Mouse (Mus musculus) midbrain, postnatal 0 days (tissue): ENCODE results near the gene Znrf2. TPM values are rescaled to one million over a fixed set of nuclear protein-coding genes. Genes with fewer than 3 reads are reported as not detected.
A peak's percentile ranks its signal among the peaks of the same experiment; 100 is the strongest.

Source experiments
- ATAC-seq: fragments of 200-750 bp; cut with Nextera tagmentation; 2 replicates; pipeline ENCODE4 v1.8.0; 2017; ENCODE audit warnings: moderate number of reproducible peaks, mild to moderate bottlenecking, moderate TSS enrichment, moderate library complexity; ENCODE audit not compliant: low FRiP score
- DNase-seq: peaks from one replicate; pipeline ENCODE4 v3.0.0-alpha.2; 2015; ENCODE audit warnings: low spot score
- H3K27ac ChIP-seq: fragments of 300-500 bp; sonication (generic); 2 replicates; pipeline ENCODE4 v1.5.1; 2014; ENCODE audit warnings: low read depth, mild to moderate bottlenecking, low read length, mixed read lengths
- H3K27me3 ChIP-seq: fragments of 300-500 bp; sonication (generic); 2 replicates; pipeline ENCODE4 v1.6.1; 2014; ENCODE audit warnings: low read length, control low read depth, mixed read lengths; ENCODE audit not compliant: insufficient read depth
- H3K36me3 ChIP-seq: fragments of 300-500 bp; sonication (generic); 2 replicates; pipeline ENCODE4 v1.6.1; 2014; ENCODE audit warnings: low read length, control low read depth, mixed read lengths; ENCODE audit not compliant: insufficient read depth
- H3K4me1 ChIP-seq: fragments of 300-500 bp; sonication (generic); 2 replicates; pipeline ENCODE4 v1.6.1; 2014; ENCODE audit warnings: mild to moderate bottlenecking, control low read depth, antibody characterized with exemption, low read length, mixed read lengths; ENCODE audit not compliant: insufficient read depth
- H3K4me2 ChIP-seq: fragments of 300-500 bp; sonication (generic); 2 replicates; pipeline ENCODE4 v1.6.1; 2014; ENCODE audit warnings: low read depth, mild to moderate bottlenecking, low read length, mixed read lengths; ENCODE audit not compliant: poor library complexity, severe bottlenecking
- H3K4me3 ChIP-seq: fragments of 300-500 bp; sonication (generic); 2 replicates; pipeline ENCODE4 v1.5.1; 2014; ENCODE audit warnings: low read depth, mild to moderate bottlenecking, low read length, moderate library complexity
- H3K9ac ChIP-seq: fragments of 300-500 bp; sonication (generic); replicated peaks from 2 replicates; pipeline ENCODE4 v1.6.1; 2014; ENCODE audit warnings: mild to moderate bottlenecking, low read length, moderate library complexity, mixed read lengths; ENCODE audit not compliant: poor library complexity, severe bottlenecking
- H3K9me3 ChIP-seq: fragments of 300-500 bp; sonication (generic); 2 replicates; pipeline ENCODE4 v1.6.1; 2016; ENCODE audit warnings: low read length, control low read depth
- CTCF ChIP-seq: IDR thresholded peaks from 2 replicates; pipeline ENCODE4 v1.5.1; 2016; ENCODE audit warnings: antibody characterized with exemption, mild to moderate bottlenecking
- WGBS: fragments of 180-500 bp; shearing (Covaris S2); extraction: QIAGEN DNeasy Blood & Tissue Kit; methylation state at CpG from one replicate; pipeline ENCODE4 v1.1.7; 2014; 5-methylcytosine and 5-hydroxymethylcytosine counted together
- polyA plus RNA-seq: library from polyadenylated mRNA; unstranded; fragments of >200 nt; fragmentation: Nextera tagmentation; extraction: Ambion mirVana; gene quantifications from 2 replicates; pipeline ENCODE4 v1.2.1, GENCODE M21; 2015
- total RNA-seq: library from RNA; depleted of rRNA; stranded (reverse); fragments of >200 nt; gene quantifications from 2 replicates; pipeline ENCODE4 v1.2.3, GENCODE M21; 2014

The Znrf2 gene
- total and polyA plus RNA-seq, 2 experiments from 2014 or later, result 6.5 to 32.8 TPM

DNA sequence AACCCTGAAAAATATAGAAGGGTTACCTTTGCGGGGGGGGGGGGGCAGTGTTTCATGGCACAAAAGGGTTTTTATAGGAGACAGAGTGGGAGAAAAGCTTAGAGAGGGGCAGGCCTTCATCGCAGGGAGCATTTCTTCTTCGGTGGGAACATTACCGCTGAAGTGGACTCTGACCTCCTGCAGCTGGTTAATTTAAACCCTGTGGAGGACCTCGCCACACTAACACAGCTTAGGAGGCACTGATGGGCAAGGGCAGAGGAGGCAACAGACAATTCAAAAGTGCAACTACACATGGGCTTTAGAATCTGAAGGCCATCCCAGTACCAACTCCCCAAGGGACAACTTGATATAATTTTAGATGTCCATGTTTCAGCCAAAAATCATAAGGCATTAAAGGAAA, 20.7 kb upstream of the Znrf2 start:
- WGBS, result 69% methylated on average over 5 of the region's 5 CpGs
- TF ChIP-seq CTCF, result no peak
- Histone ChIP-seq H3K4me3 (no peak overlapping the region), H3K4me1 (no peaks in the 10 kb centered on the region), H3K36me3 (no peaks in the 10 kb centered on the region), H3K27ac (no peak overlapping the region), H3K9ac (no peak overlapping the region), H3K27me3 (no peaks in the 10 kb centered on the region), H3K4me2 (no peak overlapping the region), H3K9me3 (no peaks in the 10 kb centered on the region)
- ATAC-seq, result no peak
- DNase-seq, result no peak

DNA sequence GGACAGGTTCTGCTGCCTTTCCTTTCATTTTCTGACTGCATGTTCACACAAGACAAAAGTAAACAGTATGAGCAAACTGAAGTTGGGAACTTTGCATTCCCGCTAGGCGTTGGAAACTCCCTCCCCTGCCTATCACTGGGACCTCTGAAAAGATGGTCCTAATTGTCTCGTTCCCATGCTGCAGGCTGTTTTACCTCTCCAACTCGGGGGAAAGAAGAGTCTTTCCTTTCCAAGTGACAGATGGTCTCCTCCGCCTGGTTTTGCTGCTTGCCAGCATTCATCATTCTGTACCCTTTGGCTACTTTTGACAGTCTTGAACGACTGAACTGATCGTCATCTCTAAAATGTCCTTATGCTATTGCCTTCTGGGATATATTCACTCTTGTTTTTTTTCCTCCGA, 14.4 kb upstream of the Znrf2 start:
- 60% methylated on average over 8 of the region's 8 CpGs for WGBS
- H3K4me3 ChIP-seq, result no peak overlapping the region
- ATAC-seq (no peak), DNase-seq (peak; percentile 64)
- no peaks in the 10 kb centered on the region for H3K4me1 ChIP-seq
- H3K27ac ChIP-seq, result no peak overlapping the region
- H3K27me3 ChIP-seq, result no peaks in the 10 kb centered on the region
- no peak overlapping the region for H3K9ac ChIP-seq
- no peaks in the 10 kb centered on the region for H3K36me3 ChIP-seq
- TF ChIP-seq CTCF, result no peak
- H3K4me2 ChIP-seq, result no peak overlapping the region
- no peaks in the 10 kb centered on the region for H3K9me3 ChIP-seq

DNA sequence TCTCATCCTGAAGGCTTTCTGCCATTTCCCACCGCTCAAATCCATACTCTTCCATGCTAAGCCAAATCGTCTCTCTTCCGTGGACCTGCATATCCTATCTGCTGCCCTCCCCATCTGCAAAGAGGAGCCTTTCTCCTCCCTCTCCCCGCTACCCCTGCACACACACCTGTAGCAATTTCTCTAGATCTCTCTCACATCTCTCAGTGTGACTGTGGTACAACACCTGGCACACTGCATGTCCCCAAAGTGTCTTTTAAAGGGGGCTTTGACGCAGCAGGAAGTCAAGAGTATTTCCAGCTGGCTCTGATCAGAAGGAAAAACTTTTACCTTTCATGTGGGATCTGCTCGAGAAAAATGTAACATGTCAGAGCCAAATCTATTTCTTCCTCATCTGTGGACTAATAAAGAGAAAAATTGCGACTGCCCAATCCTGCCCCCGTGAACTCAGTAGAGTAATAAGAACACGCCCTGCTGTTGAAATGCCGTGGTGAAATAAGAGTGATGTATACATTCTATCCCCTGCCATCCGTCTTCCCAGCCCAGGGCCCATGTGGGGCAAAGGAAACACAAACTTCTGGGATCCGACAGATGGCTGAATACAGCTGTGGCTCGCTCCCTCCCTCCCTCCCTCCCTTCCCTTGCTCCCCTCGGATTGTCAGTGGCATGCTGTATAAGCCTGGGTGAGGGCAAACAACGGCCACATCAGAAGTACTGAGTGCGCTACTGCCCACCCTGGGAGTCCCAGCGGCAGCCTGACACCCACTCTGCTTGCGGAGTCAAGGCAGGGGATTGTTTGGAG, 12.5 kb upstream of the Znrf2 start:
- H3K27me3 ChIP-seq, result no peaks in the 10 kb centered on the region
- WGBS, result 71% methylated on average over 18 of the region's 18 CpGs
- no peak overlapping the region for H3K27ac ChIP-seq
- no peak overlapping the region for H3K4me3 ChIP-seq
- TF ChIP-seq CTCF, result no peak
- no peak for ATAC-seq
- no peak overlapping the region for H3K9ac ChIP-seq
- H3K9me3 ChIP-seq, result no peaks in the 10 kb centered on the region
- H3K36me3 ChIP-seq, result no peaks in the 10 kb centered on the region
- no peaks in the 10 kb centered on the region for H3K4me1 ChIP-seq
- no peak for DNase-seq
- H3K4me2 ChIP-seq, result no peak overlapping the region

DNA sequence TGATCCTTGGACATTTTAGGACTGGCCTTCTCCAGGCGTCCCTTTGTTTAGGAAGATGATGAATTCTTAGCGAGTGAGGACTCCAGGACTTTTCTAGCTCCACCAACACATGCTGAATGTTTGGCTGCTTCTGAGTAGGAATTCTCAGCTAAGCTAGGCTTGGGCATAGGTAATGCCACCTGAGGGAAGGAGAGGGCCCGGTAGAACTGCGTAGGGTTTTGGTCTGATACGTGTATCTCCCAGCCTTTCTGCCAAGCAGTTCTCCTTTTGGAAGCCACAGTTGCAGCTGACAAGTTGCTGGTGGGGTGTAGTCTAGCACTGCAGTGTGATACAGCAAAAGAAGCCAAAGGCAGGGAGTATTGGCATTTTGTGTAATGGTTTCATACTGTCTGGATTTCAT, 10.9 kb upstream of the Znrf2 start:
- 88% methylated on average over 5 of the region's 5 CpGs for WGBS

DNA sequence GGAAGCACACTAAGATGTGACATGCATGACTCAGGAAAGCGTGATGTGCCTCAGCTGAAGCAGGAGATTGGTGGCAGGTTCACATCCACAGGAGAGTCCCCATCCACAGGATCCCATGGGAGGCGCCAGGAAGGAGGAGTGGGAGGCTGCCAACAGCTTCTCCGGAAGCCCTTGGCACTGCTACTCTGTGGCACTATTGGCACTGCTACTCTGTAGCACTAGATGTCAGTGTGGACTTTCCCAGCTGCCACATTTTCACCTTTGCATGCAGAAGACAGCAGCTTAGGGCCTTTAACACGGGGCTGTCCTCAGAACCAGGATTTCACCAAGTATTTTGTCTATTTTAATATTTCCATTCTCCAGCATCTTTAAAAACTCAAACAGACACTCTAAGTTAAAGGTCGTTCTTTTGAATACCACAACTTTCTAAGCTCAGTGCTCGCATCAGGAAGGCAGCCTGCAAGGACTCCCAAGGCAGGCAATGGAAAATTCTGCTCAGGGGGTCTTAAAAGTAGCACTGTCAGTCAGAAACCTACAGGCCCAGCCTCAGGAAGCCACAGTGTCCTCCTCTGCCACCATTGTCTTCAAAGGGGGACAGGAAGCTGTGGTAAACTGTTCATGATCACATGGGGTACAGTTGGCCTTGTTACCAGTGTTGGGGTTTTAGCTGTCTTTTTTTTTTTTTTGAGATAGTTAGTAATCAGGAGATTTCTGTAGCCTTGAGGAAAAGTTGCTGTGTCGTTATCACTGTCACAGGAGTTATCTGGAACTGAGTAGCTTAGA, 7.0 kb upstream of the Znrf2 start:
- no peak overlapping the region for H3K9ac ChIP-seq
- H3K4me1 ChIP-seq, result no peaks in the 10 kb centered on the region
- H3K9me3 ChIP-seq, result no peaks in the 10 kb centered on the region
- H3K4me3 ChIP-seq, result no peak overlapping the region
- peak; percentile 79 for TF ChIP-seq CTCF
- peak; percentile 60 for ATAC-seq
- H3K4me2 ChIP-seq, result no peak overlapping the region
- peak; percentile 86 for DNase-seq
- H3K27me3 ChIP-seq, result no peaks in the 10 kb centered on the region
- H3K27ac ChIP-seq, result no peak overlapping the region
- WGBS, result 55% methylated on average over 7 of the region's 7 CpGs
- H3K36me3 ChIP-seq, result no peaks in the 10 kb centered on the region

More for the DNA sequence above, 10.9 kb upstream of the Znrf2 start:
- H3K36me3 ChIP-seq, result no peaks in the 10 kb centered on the region
- H3K9ac ChIP-seq, result no peak overlapping the region
- DNase-seq (no peak), ATAC-seq (no peak)
- no peak overlapping the region for H3K4me3 ChIP-seq
- H3K27me3 ChIP-seq, result no peaks in the 10 kb centered on the region
- no peak for TF ChIP-seq CTCF
- no peaks in the 10 kb centered on the region for H3K9me3 ChIP-seq
- no peak overlapping the region for H3K27ac ChIP-seq
- H3K4me1 ChIP-seq, result no peaks in the 10 kb centered on the region
- H3K4me2 ChIP-seq, result no peak overlapping the region

DNA sequence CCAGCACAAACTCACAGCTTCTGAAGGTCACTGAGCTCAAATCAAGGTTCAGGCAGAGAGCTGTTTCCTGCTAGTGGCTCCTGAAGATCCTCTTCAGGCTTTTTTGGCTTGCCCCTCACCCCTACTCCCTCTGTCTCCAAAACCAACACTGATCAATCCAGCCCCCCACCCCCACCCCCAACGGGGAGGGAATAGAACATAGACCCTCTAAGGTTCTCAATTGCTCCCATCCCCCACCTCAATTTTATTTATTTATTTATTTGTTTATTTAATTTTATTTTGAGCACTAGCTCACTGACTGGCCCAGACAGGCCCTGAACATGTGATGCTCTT, 6.4 kb upstream of the Znrf2 start:
- no peak for TF ChIP-seq CTCF
- H3K4me3 ChIP-seq, result no peak overlapping the region
- ATAC-seq, result no peak

More for the DNA sequence above, 6.4 kb upstream of the Znrf2 start:
- H3K4me1 ChIP-seq, result no peaks in the 10 kb centered on the region
- no peak overlapping the region for H3K9ac ChIP-seq
- no peak for DNase-seq
- no peaks in the 10 kb centered on the region for H3K9me3 ChIP-seq
- 56% methylated on average over 1 of the region's 1 CpGs for WGBS
- H3K27ac ChIP-seq, result no peak overlapping the region
- H3K4me2 ChIP-seq, result no peak overlapping the region
- H3K36me3 ChIP-seq, result no peaks in the 10 kb centered on the region
- H3K27me3 ChIP-seq, result no peaks in the 10 kb centered on the region
